Mouse (Mus musculus): Measurements from ENCODE around the gene Steap4. TPM values are rescaled to one million over a fixed set of nuclear protein-coding genes. Genes with fewer than 3 reads are reported as not detected.
"Not testable (repeated sequence)": the region's sequence is repeated elsewhere in the genome, so short reads cannot be mapped to it uniquely, and the experiment has no call there.

Gene Steap4
- total RNA-seq (2021): 10 to 100 TPM; 36.6 to 36.8 TPM
- long read RNA-seq, experiment 1, transcript Steap4-201 (5 exons, 3,155 nt): major isoform, 63 of 69 reads
- long read RNA-seq, experiment 1, partial matches to known transcripts: 3 of 69 reads
- long read RNA-seq, experiment 1, other reads (novel, unspliced or antisense): 3 of 69 reads
- long read RNA-seq, experiment 2, transcript Steap4-201 (5 exons, 3,155 nt): major isoform, 57 of 58 reads
- long read RNA-seq, experiment 2, partial matches to known transcripts: 1 of 58 reads
- long read RNA-seq, experiment 2, other reads (novel, unspliced or antisense): 0 of 58 reads

GRCm38 (mm10) chr5:7960176-7960575 is at the start of gene Steap4:
Steap4 (plus strand) TSS chr5:7960457.
- peak; percentile 60 for DNase-seq

- no peak for DNase-seq
These were observed 48.3 kb upstream of the Steap4 start for GRCm38 (mm10) chr5:7911975-7912374.

- no peak for DNase-seq
These were observed 42.6 kb upstream of the Steap4 start for GRCm38 (mm10) chr5:7917501-7918295.

GRCm38 (mm10) chr5:7918296-7918579 is 42.0 kb upstream of the Steap4 start:
- no peak for DNase-seq

- DNase-seq: no peak
These were observed 40.6 kb upstream of the Steap4 start for GRCm38 (mm10) chr5:7919681-7920080.

GRCm38 (mm10) chr5:7922751-7923150 is 37.5 kb upstream of the Steap4 start:
- no peak for DNase-seq

GRCm38 (mm10) chr5:7923666-7924065 is 36.6 kb upstream of the Steap4 start:
- no peak for DNase-seq

- no peak for DNase-seq
These were observed 27.7 kb upstream of the Steap4 start for GRCm38 (mm10) chr5:7932234-7933221.

- not testable (repeated sequence) for DNase-seq
These were observed 26.8 kb upstream of the Steap4 start for GRCm38 (mm10) chr5:7933495-7933894.

- DNase-seq: no peak
These were observed 26.2 kb upstream of the Steap4 start for GRCm38 (mm10) chr5:7933933-7934675.

GRCm38 (mm10) chr5:7954838-7955237 is 5.4 kb upstream of the Steap4 start:
- no peak for DNase-seq

GRCm38 (mm10) chr5:7955371-7955966 is 4.8 kb upstream of the Steap4 start:
- no peak for DNase-seq

- DNase-seq: no peak
These were observed 2.2 kb upstream of the Steap4 start for GRCm38 (mm10) chr5:7958061-7958460.

- no peak for DNase-seq
These were observed 971 bp upstream of the Steap4 start for GRCm38 (mm10) chr5:7959286-7959685.

- DNase-seq: no peak
These were observed 856 bp downstream of the Steap4 start for GRCm38 (mm10) chr5:7961113-7961512.

- peak; percentile 54 for DNase-seq
These were observed 5.0 kb downstream of the Steap4 start for GRCm38 (mm10) chr5:7965281-7965680.

GRCm38 (mm10) chr5:7968152-7968551 is 7.9 kb downstream of the Steap4 start:
- no peak for DNase-seq

GRCm38 (mm10) chr5:7972266-7972665 is 12.0 kb downstream of the Steap4 start:
- no peak for DNase-seq

GRCm38 (mm10) chr5:7974522-7975197 is 14.4 kb downstream of the Steap4 start:
- no peak for DNase-seq

- DNase-seq: no peak
These were observed 20.3 kb downstream of the Steap4 start for GRCm38 (mm10) chr5:7980586-7980985.

GRCm38 (mm10) chr5:7987962-7988361 is 27.7 kb downstream of the Steap4 start:
- no peak for DNase-seq
